Mouse (Mus musculus): ENCODE measurements around the gene Gabrg3. TPM values are rescaled to one million over a fixed set of nuclear protein-coding genes. Genes with fewer than 3 reads are reported as not detected.
A peak's percentile ranks its signal among the peaks of the same experiment; 100 is the strongest.

Gabrg3 gene
- polyA plus RNA-seq, 1 experiment from 2014 or later: 0.23 TPM

DNA sequence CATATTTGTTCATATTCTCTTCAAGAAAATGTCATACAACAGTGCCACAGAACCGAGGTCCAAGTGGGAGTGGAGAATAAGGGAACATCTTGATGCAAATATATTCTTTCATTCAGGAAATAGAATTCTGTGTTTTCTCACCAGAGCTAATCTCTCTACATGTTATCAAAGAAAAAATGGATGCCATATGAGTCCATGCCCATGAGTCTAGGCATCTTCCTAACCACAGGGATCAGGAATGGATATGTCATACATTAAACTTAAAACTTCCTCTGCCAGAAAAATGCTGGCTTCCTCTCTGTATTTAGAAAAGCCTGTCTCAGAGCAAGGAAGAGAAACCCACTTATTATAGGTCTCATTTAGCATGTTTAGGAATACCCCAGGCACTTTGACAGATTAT is 92.9 kb downstream of the Gabrg3 start:
- WGBS: 89% methylated on average over 1 of the region's 1 CpGs
- H3K36me3 ChIP-seq (ENCODE audit: control insufficient read depth, insufficient read depth, low read length): no peaks in the 10 kb centered on the region
- H3K27ac ChIP-seq (ENCODE audit: low read depth, low read length): no peak overlapping the region
- no peaks in the 10 kb centered on the region for H3K9me3 ChIP-seq (ENCODE audit: control insufficient read depth, low read length)
- H3K27me3 ChIP-seq (ENCODE audit: control insufficient read depth, insufficient read depth, low read length): no peaks in the 10 kb centered on the region
- H3K4me1 ChIP-seq (replicated peaks; ENCODE audit: control insufficient read depth, insufficient read depth, low read length): no peaks in the 10 kb centered on the region
- H3K4me2 ChIP-seq (ENCODE audit: low read depth, low read length, severe bottlenecking): no peak overlapping the region
- ATAC-seq (replicated peaks; ENCODE audit: low FRiP score) (no peak), DNase-seq (ENCODE audit: low spot score) (no peak)
- H3K4me3 ChIP-seq (ENCODE audit: low read depth, low read length): no peak overlapping the region
- no peak overlapping the region for H3K9ac ChIP-seq (ENCODE audit: low read length)

DNA sequence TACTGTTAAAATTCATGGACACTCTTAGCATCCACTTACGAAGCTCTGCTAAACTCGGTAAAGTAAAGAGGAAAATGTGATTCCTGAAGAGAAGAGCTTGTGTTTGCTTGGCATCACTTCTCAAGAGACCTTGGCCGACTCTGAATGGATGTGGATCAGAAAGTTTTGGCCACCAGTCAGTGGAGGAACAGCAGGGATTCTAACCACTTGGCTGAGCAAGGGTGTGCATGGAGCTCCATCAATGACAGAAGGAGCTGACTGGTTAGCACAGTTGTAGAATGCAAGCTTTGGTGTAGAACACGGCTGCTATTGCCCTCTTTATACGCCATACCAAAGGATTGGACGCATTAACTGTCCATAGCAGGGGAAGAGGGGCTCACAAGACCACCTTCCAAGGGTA is 93.4 kb downstream of the Gabrg3 start:
- Histone ChIP-seq H3K4me3 (ENCODE audit: low read depth, low read length) (no peak overlapping the region), H3K4me2 (ENCODE audit: low read depth, low read length, severe bottlenecking) (no peak overlapping the region), H3K9ac (ENCODE audit: low read length) (no peak overlapping the region), H3K27me3 (ENCODE audit: control insufficient read depth, insufficient read depth, low read length) (no peaks in the 10 kb centered on the region), H3K36me3 (ENCODE audit: control insufficient read depth, insufficient read depth, low read length) (no peaks in the 10 kb centered on the region), H3K9me3 (ENCODE audit: control insufficient read depth, low read length) (no peaks in the 10 kb centered on the region), H3K4me1 (replicated peaks; ENCODE audit: control insufficient read depth, insufficient read depth, low read length) (no peaks in the 10 kb centered on the region), H3K27ac (ENCODE audit: low read depth, low read length) (no peak overlapping the region)
- ATAC-seq (replicated peaks; ENCODE audit: low FRiP score) (no peak), DNase-seq (ENCODE audit: low spot score) (no peak)
- 86% methylated on average over 6 of the region's 6 CpGs for WGBS

DNA sequence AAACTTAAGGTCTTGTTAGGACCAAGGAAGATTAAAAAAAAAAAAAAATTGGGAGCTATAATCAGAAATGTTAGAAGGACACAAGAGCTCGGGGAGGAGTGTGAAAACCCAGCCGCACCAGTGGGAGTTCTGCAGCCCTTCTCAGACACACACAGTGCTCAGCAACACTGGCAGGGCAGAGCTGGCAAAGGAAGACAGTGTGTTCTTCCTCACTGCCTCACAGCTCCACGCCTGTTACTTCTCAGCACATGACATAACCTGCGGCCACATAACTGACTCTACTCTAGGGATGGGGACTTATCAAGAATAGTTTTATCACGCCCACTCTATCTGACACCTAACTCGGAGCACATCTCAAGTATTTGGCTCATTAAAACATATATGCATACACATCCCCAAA is 103.8 kb downstream of the Gabrg3 start:
- Histone ChIP-seq H3K9ac (ENCODE audit: low read length) (no peak overlapping the region), H3K36me3 (ENCODE audit: control insufficient read depth, insufficient read depth, low read length) (no peaks in the 10 kb centered on the region), H3K27me3 (ENCODE audit: control insufficient read depth, insufficient read depth, low read length) (no peaks in the 10 kb centered on the region), H3K4me1 (replicated peaks; ENCODE audit: control insufficient read depth, insufficient read depth, low read length) (no peaks in the 10 kb centered on the region), H3K4me2 (ENCODE audit: low read depth, low read length, severe bottlenecking) (no peak overlapping the region), H3K9me3 (ENCODE audit: control insufficient read depth, low read length) (no peaks in the 10 kb centered on the region), H3K4me3 (ENCODE audit: low read depth, low read length) (no peak overlapping the region), H3K27ac (ENCODE audit: low read depth, low read length) (no peak overlapping the region)
- 86% methylated on average over 6 of the region's 6 CpGs for WGBS
- ATAC-seq (replicated peaks; ENCODE audit: low FRiP score) (no peak), DNase-seq (ENCODE audit: low spot score) (no peak)

DNA sequence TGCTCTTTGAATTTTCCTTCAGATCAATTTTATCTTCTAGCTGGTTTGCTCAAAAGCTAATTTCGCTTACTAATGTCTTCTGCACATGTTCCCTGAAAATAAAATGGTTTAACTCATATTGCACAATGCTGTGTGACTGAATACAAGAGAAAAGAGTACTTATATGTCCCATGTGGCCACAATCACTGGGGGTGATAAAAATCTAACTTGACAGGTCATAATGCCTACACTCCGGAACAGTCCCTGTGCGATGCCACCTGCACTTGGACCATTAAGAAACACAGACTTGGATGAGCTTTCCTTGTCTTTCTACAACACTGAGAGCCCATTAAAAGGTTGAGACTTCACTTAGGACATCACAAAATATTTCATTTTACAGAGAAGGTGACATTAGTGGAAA is 108.1 kb downstream of the Gabrg3 start:
- no peaks in the 10 kb centered on the region for H3K4me1 ChIP-seq (replicated peaks; ENCODE audit: control insufficient read depth, insufficient read depth, low read length)
- H3K27ac ChIP-seq (ENCODE audit: low read depth, low read length): no peak overlapping the region
- 86% methylated on average over 3 of the region's 3 CpGs for WGBS
- DNase-seq (ENCODE audit: low spot score): no peak
- no peak for ATAC-seq (replicated peaks; ENCODE audit: low FRiP score)
- no peaks in the 10 kb centered on the region for H3K36me3 ChIP-seq (ENCODE audit: control insufficient read depth, insufficient read depth, low read length)
- H3K4me3 ChIP-seq (ENCODE audit: low read depth, low read length): no peak overlapping the region
- no peak overlapping the region for H3K4me2 ChIP-seq (ENCODE audit: low read depth, low read length, severe bottlenecking)
- H3K27me3 ChIP-seq (ENCODE audit: control insufficient read depth, insufficient read depth, low read length): no peaks in the 10 kb centered on the region
- H3K9me3 ChIP-seq (ENCODE audit: control insufficient read depth, low read length): no peaks in the 10 kb centered on the region
- no peak overlapping the region for H3K9ac ChIP-seq (ENCODE audit: low read length)

DNA sequence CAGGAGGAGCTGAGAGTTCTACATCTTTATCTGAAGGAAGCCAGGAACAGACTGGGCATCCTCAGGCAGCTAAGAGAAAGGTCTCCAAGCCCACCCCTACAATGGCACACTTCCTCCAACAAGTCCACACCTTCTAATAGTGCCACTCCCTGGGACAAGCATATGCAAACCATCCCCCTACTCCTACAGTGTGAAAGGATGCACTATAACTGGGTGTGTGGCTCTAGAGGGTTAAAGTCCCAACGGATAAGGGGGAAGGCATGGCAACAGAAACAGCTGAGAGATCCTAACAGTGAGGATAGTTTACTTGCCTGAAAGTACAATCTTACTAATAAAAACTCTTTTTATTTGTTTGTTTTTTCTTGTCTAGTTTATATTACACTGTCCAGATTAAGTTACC is 126.8 kb downstream of the Gabrg3 start:
- DNase-seq (ENCODE audit: low spot score): no peak
- Histone ChIP-seq H3K9me3 (ENCODE audit: control insufficient read depth, low read length) (no peaks in the 10 kb centered on the region), H3K4me1 (replicated peaks; ENCODE audit: control insufficient read depth, insufficient read depth, low read length) (no peaks in the 10 kb centered on the region), H3K4me2 (ENCODE audit: low read depth, low read length, severe bottlenecking) (no peak overlapping the region), H3K27me3 (ENCODE audit: control insufficient read depth, insufficient read depth, low read length) (no peaks in the 10 kb centered on the region), H3K36me3 (ENCODE audit: control insufficient read depth, insufficient read depth, low read length) (no peaks in the 10 kb centered on the region), H3K27ac (ENCODE audit: low read depth, low read length) (no peak overlapping the region), H3K4me3 (ENCODE audit: low read depth, low read length) (no peak overlapping the region), H3K9ac (ENCODE audit: low read length) (no peak overlapping the region)
- no peak for ATAC-seq (replicated peaks; ENCODE audit: low FRiP score)
- 91% methylated on average over 1 of the region's 1 CpGs for WGBS

DNA sequence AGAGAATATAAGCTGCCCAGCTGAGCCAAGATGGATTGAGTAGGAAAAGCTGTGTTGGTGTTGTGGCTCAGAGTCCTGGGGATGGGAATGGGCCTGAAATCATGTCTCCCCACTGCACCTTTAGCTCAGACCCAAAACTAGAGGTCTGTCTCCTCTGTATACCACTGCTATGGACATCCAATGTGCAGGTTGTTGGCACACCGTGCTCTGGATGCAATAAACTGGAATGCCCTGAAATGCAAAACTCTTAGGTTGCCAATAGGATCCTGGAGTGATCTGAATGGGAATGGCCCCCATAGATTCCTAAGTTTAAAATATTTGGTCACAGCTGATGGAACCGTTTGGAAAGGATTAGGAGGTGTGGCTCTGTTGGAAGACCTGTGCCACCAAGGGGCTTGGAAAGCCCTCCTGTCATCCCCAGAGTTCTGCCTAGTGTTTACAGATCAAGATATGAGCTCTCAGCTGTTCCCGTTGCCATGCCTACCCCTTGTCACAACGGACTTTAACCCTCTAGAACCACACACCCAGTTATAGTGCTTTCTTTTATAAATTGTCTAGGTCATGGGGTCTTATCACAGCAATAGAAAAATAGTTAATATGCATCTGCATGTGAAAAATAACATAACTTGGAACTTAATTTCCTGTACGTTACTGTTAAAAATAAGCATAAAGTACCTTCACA is 128.0 kb downstream of the Gabrg3 start:
- Histone ChIP-seq H3K27me3 (ENCODE audit: control insufficient read depth, insufficient read depth, low read length) (no peaks in the 10 kb centered on the region), H3K9ac (ENCODE audit: low read length) (no peak overlapping the region), H3K4me2 (ENCODE audit: low read depth, low read length, severe bottlenecking) (no peak overlapping the region), H3K9me3 (ENCODE audit: control insufficient read depth, low read length) (no peaks in the 10 kb centered on the region), H3K27ac (ENCODE audit: low read depth, low read length) (no peak overlapping the region), H3K36me3 (ENCODE audit: control insufficient read depth, insufficient read depth, low read length) (no peaks in the 10 kb centered on the region), H3K4me1 (replicated peaks; ENCODE audit: control insufficient read depth, insufficient read depth, low read length) (no peaks in the 10 kb centered on the region), H3K4me3 (ENCODE audit: low read depth, low read length) (no peak overlapping the region)
- WGBS: 83% methylated on average over 5 of the region's 5 CpGs
- no peak for ATAC-seq (replicated peaks; ENCODE audit: low FRiP score)
- DNase-seq (ENCODE audit: low spot score): no peak

DNA sequence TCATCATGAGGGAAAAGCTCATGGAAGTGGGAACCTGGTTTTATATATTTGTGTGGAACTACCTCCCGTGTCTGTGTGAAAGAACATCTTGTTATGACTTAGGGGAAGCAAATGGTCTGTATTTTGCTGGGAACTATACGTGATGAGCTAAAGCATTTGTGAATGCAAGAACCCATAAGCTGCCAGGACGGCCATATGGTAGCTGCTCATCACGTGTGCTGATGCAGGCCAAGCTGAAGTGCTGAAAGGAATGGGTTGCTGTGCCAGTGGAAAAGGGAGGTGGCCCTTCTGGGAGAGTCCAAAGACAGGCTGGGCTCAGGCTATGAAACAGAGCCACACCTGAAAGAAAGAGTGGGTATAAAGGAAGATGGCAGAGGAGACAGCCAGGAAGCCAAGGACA is 143.0 kb downstream of the Gabrg3 start:
- H3K4me2 ChIP-seq (ENCODE audit: low read depth, low read length, severe bottlenecking): no peak overlapping the region
- no peak overlapping the region for H3K27ac ChIP-seq (ENCODE audit: low read depth, low read length)
- DNase-seq (ENCODE audit: low spot score): no peak
- H3K4me3 ChIP-seq (ENCODE audit: low read depth, low read length): no peak overlapping the region
- no peaks in the 10 kb centered on the region for H3K27me3 ChIP-seq (ENCODE audit: control insufficient read depth, insufficient read depth, low read length)
- H3K36me3 ChIP-seq (ENCODE audit: control insufficient read depth, insufficient read depth, low read length): no peaks in the 10 kb centered on the region
- no peaks in the 10 kb centered on the region for H3K9me3 ChIP-seq (ENCODE audit: control insufficient read depth, low read length)
- WGBS: 85% methylated on average over 4 of the region's 4 CpGs
- no peak overlapping the region for H3K9ac ChIP-seq (ENCODE audit: low read length)
- no peak for ATAC-seq (replicated peaks; ENCODE audit: low FRiP score)
- H3K4me1 ChIP-seq (replicated peaks; ENCODE audit: control insufficient read depth, insufficient read depth, low read length): no peaks in the 10 kb centered on the region

DNA sequence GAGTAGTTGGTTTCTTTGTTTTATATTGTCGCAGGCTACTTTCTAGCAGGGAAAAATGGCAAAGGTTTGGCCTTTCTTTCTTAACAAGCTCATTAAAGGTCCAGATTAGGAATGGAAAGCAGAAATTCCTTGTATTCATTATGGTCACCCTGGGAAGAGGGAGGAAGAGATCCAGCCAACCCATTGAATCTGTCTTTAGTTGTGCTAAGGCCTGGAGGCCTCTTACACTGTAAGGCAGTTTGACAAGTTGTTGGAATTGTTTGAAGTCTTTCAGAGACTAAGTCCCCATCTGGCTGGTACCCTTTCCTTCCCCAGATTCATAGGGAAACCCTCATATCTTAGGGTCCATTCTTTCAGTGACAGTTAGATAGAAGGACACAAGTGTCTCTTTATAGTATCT is 172.9 kb downstream of the Gabrg3 start:
- Histone ChIP-seq H3K9me3 (ENCODE audit: control insufficient read depth, low read length) (no peaks in the 10 kb centered on the region), H3K9ac (ENCODE audit: low read length) (no peak overlapping the region), H3K27ac (ENCODE audit: low read depth, low read length) (no peak overlapping the region), H3K4me3 (ENCODE audit: low read depth, low read length) (no peak overlapping the region), H3K36me3 (ENCODE audit: control insufficient read depth, insufficient read depth, low read length) (no peaks in the 10 kb centered on the region), H3K27me3 (ENCODE audit: control insufficient read depth, insufficient read depth, low read length) (no peaks in the 10 kb centered on the region), H3K4me2 (ENCODE audit: low read depth, low read length, severe bottlenecking) (no peak overlapping the region), H3K4me1 (replicated peaks; ENCODE audit: control insufficient read depth, insufficient read depth, low read length) (no peaks in the 10 kb centered on the region)
- WGBS: 50% methylated on average over 1 of the region's 1 CpGs
- DNase-seq (ENCODE audit: low spot score) (no peak), ATAC-seq (replicated peaks; ENCODE audit: low FRiP score) (peak; percentile 53; the same call in 1 of the 2 replicates)

DNA sequence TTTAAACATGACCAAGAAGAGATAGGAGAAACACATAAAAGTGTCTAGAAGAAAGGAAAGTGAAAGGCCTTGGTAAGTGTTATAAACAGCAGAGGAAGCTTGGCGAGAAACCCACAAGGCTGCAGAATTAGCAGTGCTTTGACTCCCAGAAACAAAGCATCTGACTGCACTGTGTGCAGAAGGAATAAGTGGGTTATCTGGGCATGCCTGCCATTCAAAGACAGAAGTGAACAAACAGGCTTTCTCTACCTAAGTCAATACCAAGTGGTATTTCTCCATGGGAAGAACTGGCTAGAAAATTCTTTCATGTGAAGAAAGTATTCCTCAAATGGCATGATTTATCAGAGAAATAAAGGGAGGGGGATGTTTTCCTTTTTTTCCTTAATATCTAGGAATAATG is 201.0 kb downstream of the Gabrg3 start:
- H3K4me1 ChIP-seq (replicated peaks; ENCODE audit: control insufficient read depth, insufficient read depth, low read length): no peaks in the 10 kb centered on the region
- no peak overlapping the region for H3K27ac ChIP-seq (ENCODE audit: low read depth, low read length)
- H3K4me2 ChIP-seq (ENCODE audit: low read depth, low read length, severe bottlenecking): no peak overlapping the region
- H3K9ac ChIP-seq (ENCODE audit: low read length): no peak overlapping the region
- no peak for DNase-seq (ENCODE audit: low spot score)
- 78% methylated on average over 1 of the region's 1 CpGs for WGBS
- H3K36me3 ChIP-seq (ENCODE audit: control insufficient read depth, insufficient read depth, low read length): no peaks in the 10 kb centered on the region
- ATAC-seq (replicated peaks; ENCODE audit: low FRiP score): no peak
- H3K9me3 ChIP-seq (ENCODE audit: control insufficient read depth, low read length): no peaks in the 10 kb centered on the region
- H3K27me3 ChIP-seq (ENCODE audit: control insufficient read depth, insufficient read depth, low read length): no peaks in the 10 kb centered on the region
- no peak overlapping the region for H3K4me3 ChIP-seq (ENCODE audit: low read depth, low read length)

All from forebrain, embryonic 11.5 days (tissue).